Mouse (Mus musculus) central nervous system, embryonic 18 days (tissue): ENCODE results near the gene Acbd7. TPM values are rescaled to one million over a fixed set of nuclear protein-coding genes. Genes with fewer than 3 reads are reported as not detected.

ENCODE experiments used
- polyA plus RNA-seq: library from polyadenylated mRNA; depleted of rRNA; stranded (reverse); fragments of >200 nt; gene quantifications from 2 replicates; pipeline ENCODE4 v1.2.3, GENCODE M21; 2012; rRNA removed

Acbd7 gene
- 2.9 and 3.7 TPM in 2 replicates for polyA plus RNA-seq

DNA sequence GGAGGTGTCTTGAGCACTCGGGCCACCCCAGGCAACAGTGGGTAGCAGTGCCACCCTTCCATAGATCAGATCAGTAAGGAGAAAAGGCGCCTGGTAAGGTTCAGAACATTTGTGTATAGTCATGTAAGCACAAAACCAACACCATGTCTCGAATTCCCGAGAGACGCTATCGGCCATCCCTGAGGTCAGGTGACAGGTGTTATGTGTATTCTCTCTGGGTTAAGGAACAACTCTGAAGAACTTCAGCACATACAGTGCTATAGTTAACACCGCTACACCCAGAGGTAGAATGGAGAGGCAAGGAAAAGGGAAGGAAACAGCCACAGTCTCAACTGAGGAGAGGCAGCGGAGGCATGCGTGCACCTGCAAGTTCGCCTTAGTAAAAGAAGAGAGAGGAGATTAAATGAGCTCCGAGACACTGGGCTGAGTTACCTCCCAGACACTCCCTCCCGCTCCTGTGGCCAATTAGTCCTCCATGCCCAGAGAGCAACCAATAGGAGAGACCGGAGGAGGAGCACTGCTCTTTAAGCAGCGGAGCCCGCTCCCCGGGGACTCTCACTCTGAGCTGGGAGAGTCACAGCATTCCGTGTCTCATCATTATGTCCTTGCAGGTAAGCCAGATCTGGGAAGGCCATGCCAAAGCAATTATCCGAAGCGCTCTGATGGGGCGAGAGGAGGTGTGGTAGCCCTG, at the start of gene Acbd7:
TSS of gene Acbd7 (plus strand) at position 558 of the 691 bp plus-strand sequence.

DNA sequence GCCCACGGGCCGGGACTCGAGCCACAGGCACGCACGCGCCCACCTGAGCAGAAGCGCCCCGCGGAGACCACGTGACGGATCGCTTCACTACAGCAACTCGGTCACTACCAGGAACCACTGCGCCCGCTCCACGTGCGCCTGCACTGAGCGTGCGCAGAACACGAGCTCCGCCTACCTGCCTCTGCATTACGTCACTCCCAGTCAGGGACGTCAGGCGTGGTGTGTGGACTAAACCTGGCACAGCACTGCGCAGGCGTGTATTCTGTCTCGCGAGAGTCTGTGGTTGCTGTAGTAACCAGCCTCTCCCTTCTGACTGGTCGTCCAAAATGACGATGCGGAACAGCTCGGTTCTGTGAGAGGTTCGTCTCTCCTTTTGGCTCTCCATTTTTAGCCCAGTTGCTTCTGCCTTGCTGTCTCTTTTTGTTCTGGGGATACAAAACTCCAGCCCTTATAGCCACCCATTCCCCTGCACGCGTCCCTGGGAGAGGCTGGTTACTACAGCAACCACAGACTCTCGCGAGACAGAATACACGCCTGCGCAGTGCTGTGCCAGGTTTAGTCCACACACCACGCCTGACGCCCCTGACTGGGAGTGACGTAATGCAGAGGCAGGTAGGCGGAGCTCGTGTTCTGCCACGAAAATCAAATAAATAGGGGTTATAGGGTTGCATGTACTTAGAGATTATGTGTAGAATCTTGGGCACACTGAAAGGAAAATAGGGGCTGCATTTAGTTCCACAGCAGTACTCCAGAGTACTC, 3.3 kb upstream of the Acbd7 start, which contains the start of gene Rpp38:
TSS of gene Rpp38 (minus strand) at position 160 of the 759 bp plus-strand sequence.

Other genes starting within 250 kb of the Acbd7 start
- 42.6 and 42.7 TPM in 2 replicates for gene Fam171a1, start 221.9 kb upstream of the Acbd7 start, polyA plus RNA-seq
- gene Nmt2, start 52.0 kb upstream of the Acbd7 start, polyA plus RNA-seq: 51.5 and 53.1 TPM in 2 replicates
- 12.9 and 15.1 TPM in 2 replicates for gene Rpp38, start 3.5 kb upstream of the Acbd7 start, polyA plus RNA-seq
- 0.09 and 0.12 TPM in 2 replicates for gene Olah, start 61.0 kb downstream of the Acbd7 start, polyA plus RNA-seq
- 5.4 and 5.7 TPM in 2 replicates for gene Meig1, start 86.5 kb downstream of the Acbd7 start, polyA plus RNA-seq
- gene Dclre1c, start 88.0 kb downstream of the Acbd7 start, polyA plus RNA-seq: 12.4 and 13.2 TPM in 2 replicates
- 5.4 and 5.7 TPM in 2 replicates for gene Suv39h2, start 138.9 kb downstream of the Acbd7 start, polyA plus RNA-seq
- gene Gm45902, start 176.6 kb downstream of the Acbd7 start, polyA plus RNA-seq: 5.2 and 5.3 TPM in 2 replicates
- gene Hspa14, start 176.6 kb downstream of the Acbd7 start, polyA plus RNA-seq: 61.8 and 66.6 TPM in 2 replicates
- gene Cdnf, start 176.9 kb downstream of the Acbd7 start, polyA plus RNA-seq: 0.41 and 0.76 TPM in 2 replicates
- gene Fam107b, start 234.3 kb downstream of the Acbd7 start, polyA plus RNA-seq: 33.7 and 33.9 TPM in 2 replicates